ENCODE assay signal across 13 mouse cellular contexts in genomic region chr5:149412671-149413070, GRCm38 (mm10). TPM values are rescaled to one million over a fixed set of nuclear protein-coding genes. Genes with fewer than 3 reads are reported as not detected.
A peak's percentile ranks its signal among the peaks of the same experiment; 100 is the strongest.
DNase-seq lines count a peak whose midpoint lies in the region; ATAC-seq and TF ChIP-seq lines count a peak whose summit lies in the region.
"Had no signal": no experiment of that assay in that cellular context is flagged by ENCODE, and none has a peak within 500 bp of the region (broad histone marks: within the 10 kb centered on the region; RNA-seq: fewer than 3 reads in every experiment).

No protein-coding gene starts in this region.

- H3K36me3 ChIP-seq in hindbrain, embryonic 14.5 days (replicated peaks; ENCODE audit: control insufficient read depth, insufficient read depth), result no peaks in the 10 kb centered on the region
- no peaks in the 10 kb centered on the region for H3K36me3 ChIP-seq in hindbrain, embryonic 10.5 days
- no peaks in the 10 kb centered on the region for H3K36me3 ChIP-seq in limb, embryonic 14.5 days (ENCODE audit: control insufficient read depth, insufficient read depth, low read length)
- H3K36me3 ChIP-seq: embryonic facial prominence, embryonic 12.5 days; liver, embryonic 15.5 days; neural tube, embryonic 12.5 days had no signal

- H3K27me3 ChIP-seq in hindbrain, embryonic 14.5 days (ENCODE audit: control insufficient read depth, insufficient read depth, low read length), result 0 out of 2 replicates have a peak, but pooled peaks cover 5% of the 10 kb centered on the region
- H3K27me3 ChIP-seq in hindbrain, embryonic 10.5 days (ENCODE audit: insufficient read depth, poor library complexity, severe bottlenecking), result peaks cover 37% of the 10 kb centered on the region
- H3K27me3 ChIP-seq in limb, embryonic 14.5 days (ENCODE audit: control insufficient read depth, insufficient read depth, low read length), result peaks cover 4% of the 10 kb centered on the region

- H3K4me2 ChIP-seq in hindbrain, embryonic 14.5 days (replicated peaks), result peak overlapping the region; percentile 53; the same call in 1 of the 2 replicates
- peak overlapping the region; percentile 76 for H3K4me2 ChIP-seq in limb, embryonic 14.5 days (replicated peaks; ENCODE audit: low read depth, low read length, severe bottlenecking)

- 86% methylated on average over 10 of the region's 10 CpGs for WGBS in hindbrain, embryonic 14.5 days
- 88% methylated on average over 10 of the region's 10 CpGs for WGBS in hindbrain, embryonic 10.5 days
- 88% methylated on average over 10 of the region's 10 CpGs for WGBS in limb, embryonic 14.5 days

- H3K9ac ChIP-seq in hindbrain, embryonic 14.5 days, result no peak overlapping the region
- no peak overlapping the region for H3K9ac ChIP-seq in limb, embryonic 14.5 days (ENCODE audit: low read depth, low read length, severe bottlenecking)
- H3K9ac ChIP-seq: liver, embryonic 15.5 days had no signal

- H3K4me3 ChIP-seq in hindbrain, embryonic 14.5 days (replicated peaks; ENCODE audit: low read length), result no peak overlapping the region
- H3K4me3 ChIP-seq in hindbrain, embryonic 10.5 days, result no peak overlapping the region
- no peak overlapping the region; the same call in 1 of the 2 replicates for H3K4me3 ChIP-seq in limb, embryonic 14.5 days (replicated peaks; ENCODE audit: low read length)

- peaks cover 17% of the 10 kb centered on the region for H3K4me1 ChIP-seq in hindbrain, embryonic 14.5 days (replicated peaks; ENCODE audit: control insufficient read depth, insufficient read depth, low read length)
- peaks cover 16% of the 10 kb centered on the region for H3K4me1 ChIP-seq in hindbrain, embryonic 10.5 days (replicated peaks)
- peaks cover 14% of the 10 kb centered on the region for H3K4me1 ChIP-seq in limb, embryonic 14.5 days (ENCODE audit: control insufficient read depth, insufficient read depth, low read length)
- H3K4me1 ChIP-seq: liver, embryonic 15.5 days had no signal

- H3K9me3 ChIP-seq in hindbrain, embryonic 14.5 days (ENCODE audit: control insufficient read depth, low read length), result no peaks in the 10 kb centered on the region
- H3K9me3 ChIP-seq in hindbrain, embryonic 10.5 days, result peaks cover 2% of the 10 kb centered on the region; the same call in 1 of the 2 replicates
- H3K9me3 ChIP-seq in limb, embryonic 14.5 days (ENCODE audit: control insufficient read depth, low read length), result 0 out of 2 replicates have a peak, but pooled peaks cover 2% of the 10 kb centered on the region
- H3K9me3 ChIP-seq: embryonic facial prominence, embryonic 12.5 days; liver, embryonic 15.5 days; neural tube, embryonic 12.5 days had no signal

- DNase-seq in cerebellum, adult 9-11 months, result peak; percentile 24
- DNase-seq in cerebellum, postnatal 36 days, result no peak
- DNase-seq in hindbrain, embryonic 14.5 days (ENCODE audit: low spot score), result no peak
- DNase-seq in hindbrain, embryonic 10.5 days (ENCODE audit: low spot score), result no peak
- peak; percentile 68 to 71 for DNase-seq in cerebellum, postnatal 10 days
- no peak for DNase-seq in limb, embryonic 14.5 days (ENCODE audit: low spot score)
- no peak for DNase-seq in c-Kit-positive CD71-positive TER-119-positive erythroid progenitor cells, embryonic 14.5 days (ENCODE audit: low spot score)
- no peak for DNase-seq in urinary bladder, postnatal 4 days (ENCODE audit: low spot score in 2 of 2)
- DNase-seq: B cell, adult 2 months had no signal

- TF ChIP-seq POLR2A in limb, embryonic 14.5 days (IDR thresholded peaks at IDR 0.05; ENCODE audit: borderline replicate concordance, extremely low read depth, insufficient read depth, insufficient read length), result no peak

- no peak for ATAC-seq in hindbrain, embryonic 14.5 days (ENCODE audit: low FRiP score)
- no peak for ATAC-seq in limb, embryonic 14.5 days (ENCODE audit: low FRiP score, low read depth)

- no peak overlapping the region for H3K27ac ChIP-seq in hindbrain, embryonic 14.5 days
- H3K27ac ChIP-seq in hindbrain, embryonic 10.5 days, result no peak overlapping the region
- no peak overlapping the region for H3K27ac ChIP-seq in limb, embryonic 14.5 days (replicated peaks; ENCODE audit: low read depth, low read length)
- H3K27ac ChIP-seq: embryonic facial prominence, embryonic 12.5 days; kidney, postnatal 0 days; liver, embryonic 15.5 days; neural tube, embryonic 12.5 days had no signal

RNA-seq across cellular contexts. Expression of gene Medag, which starts 1.1 kb away (rescaled TPM):
- polyA plus RNA-seq in hindbrain, embryonic 14.5 days (2014; fragmentation: Nextera tagmentation; extraction: Ambion mirVana), result 2.5 and 4.0 TPM in 2 replicates
- 0.37 and 0.61 TPM in 2 replicates for polyA plus RNA-seq in hindbrain, embryonic 10.5 days (2016; fragmentation: Nextera tagmentation; extraction: Ambion mirVana)
- polyA plus RNA-seq in limb, embryonic 14.5 days (2012; rRNA removed), result 3.5 and 3.8 TPM in 2 replicates
- 2.6 and 3.1 TPM in 2 replicates for polyA plus RNA-seq in limb, embryonic 14.5 days (2014; fragmentation: Nextera tagmentation; extraction: Ambion mirVana)

RNA-seq across cellular contexts. Expression of gene Tex26, which starts 26.8 kb away (rescaled TPM):
- polyA plus RNA-seq in hindbrain, embryonic 14.5 days (2014; fragmentation: Nextera tagmentation; extraction: Ambion mirVana), result 1.1 and 1.2 TPM in 2 replicates
- 1.1 and 2.9 TPM in 2 replicates for polyA plus RNA-seq in hindbrain, embryonic 10.5 days (2016; fragmentation: Nextera tagmentation; extraction: Ambion mirVana)
- polyA plus RNA-seq in limb, embryonic 14.5 days (2012; rRNA removed), result 0.20 and 0.50 TPM in 2 replicates
- polyA plus RNA-seq in limb, embryonic 14.5 days (2014; fragmentation: Nextera tagmentation; extraction: Ambion mirVana), result 0.36 and 0.44 TPM in 2 replicates
- polyA plus RNA-seq: liver, embryonic 15.5 days had no signal

Comparison
In these comparisons a context has a peak if more than half of its experiments do, and no peak if none do; other contexts are left out.
1. DNase-seq: peak in cerebellum, adult 9-11 months (single experiment) and cerebellum, postnatal 10 days (2 of 2); none in cerebellum, postnatal 36 days (0 of 2), hindbrain, embryonic 14.5 days (single experiment), hindbrain, embryonic 10.5 days (single experiment), limb, embryonic 14.5 days (single experiment), c-Kit-positive CD71-positive TER-119-positive erythroid progenitor cells, embryonic 14.5 days (single experiment) and urinary bladder, postnatal 4 days (0 of 2).